Mouse (Mus musculus): Measurements from ENCODE around the gene 1110059E24Rik. TPM values are rescaled to one million over a fixed set of nuclear protein-coding genes. Genes with fewer than 3 reads are reported as not detected.
A peak's percentile ranks its signal among the peaks of the same experiment; 100 is the strongest.

Gene 1110059E24Rik
- total and polyA plus RNA-seq, 2 experiments from 2014 or later: 26.3 to 56.6 TPM

DNA sequence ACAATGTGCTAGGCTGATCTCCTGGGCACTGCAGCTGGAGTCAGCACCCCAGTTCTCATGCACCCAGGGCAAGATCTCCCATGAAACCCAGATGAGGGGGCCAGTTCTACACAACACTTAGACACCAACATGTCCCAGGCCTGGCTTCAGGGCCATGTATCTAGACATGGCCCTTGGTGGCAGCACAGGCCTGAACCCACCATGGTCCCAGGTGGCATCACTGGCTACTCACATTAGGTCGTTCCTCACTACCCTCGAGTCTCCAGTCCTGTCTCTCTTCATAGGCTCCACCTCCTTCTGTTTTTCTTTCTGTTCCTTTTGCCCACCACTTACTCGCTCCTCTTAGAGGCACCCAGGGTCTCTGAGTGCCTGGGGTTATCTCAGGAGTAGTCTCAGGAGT, 72.9 kb downstream of the 1110059E24Rik start:
- no peak overlapping the region for H3K4me2 ChIP-seq (ENCODE audit: low read depth, low read length, poor library complexity, severe bottlenecking)
- H3K36me3 ChIP-seq (ENCODE audit: insufficient read depth, low read length): no peaks in the 10 kb centered on the region
- TF ChIP-seq CTCF (IDR thresholded peaks at IDR 0.05): no peak
- H3K4me1 ChIP-seq (ENCODE audit: insufficient read depth, low read length): no peaks in the 10 kb centered on the region
- H3K27ac ChIP-seq (ENCODE audit: low read depth, low read length): no peak overlapping the region
- H3K9me3 ChIP-seq (ENCODE audit: low read length): no peaks in the 10 kb centered on the region
- H3K27me3 ChIP-seq (ENCODE audit: insufficient read depth, low read length): no peaks in the 10 kb centered on the region
- ATAC-seq (ENCODE audit: low FRiP score) (no peak), DNase-seq (ENCODE audit: low spot score) (no peak)
- 97% methylated on average over 3 of the region's 3 CpGs for WGBS
- H3K4me3 ChIP-seq (ENCODE audit: low read depth, low read length): no peak overlapping the region
- no peak overlapping the region for H3K9ac ChIP-seq (replicated peaks; ENCODE audit: low read length, poor library complexity, severe bottlenecking)

DNA sequence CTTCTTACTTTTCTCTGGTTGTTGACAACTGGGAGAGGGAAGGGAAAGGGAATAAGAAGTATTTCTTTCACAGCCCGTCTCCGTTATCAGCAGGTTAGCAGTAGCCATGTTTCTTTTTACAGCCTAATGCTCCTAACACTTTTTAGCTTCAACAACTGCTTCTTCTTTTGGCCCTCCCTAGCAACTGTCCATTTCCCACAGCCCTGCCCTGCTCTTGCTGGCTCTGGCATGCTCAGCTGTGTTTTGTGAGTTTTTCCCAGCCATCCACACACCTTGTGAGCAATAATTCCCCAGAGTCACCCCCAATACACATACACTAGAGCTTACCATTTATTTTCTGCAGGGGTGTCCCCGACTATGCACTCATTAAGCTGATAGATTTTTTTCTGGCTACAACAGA, 75.3 kb downstream of the 1110059E24Rik start:
- H3K4me2 ChIP-seq (ENCODE audit: low read depth, low read length, poor library complexity, severe bottlenecking): no peak overlapping the region
- H3K4me3 ChIP-seq (ENCODE audit: low read depth, low read length): no peak overlapping the region
- TF ChIP-seq CTCF (IDR thresholded peaks at IDR 0.05): no peak
- H3K27me3 ChIP-seq (ENCODE audit: insufficient read depth, low read length): no peaks in the 10 kb centered on the region
- H3K4me1 ChIP-seq (ENCODE audit: insufficient read depth, low read length): no peaks in the 10 kb centered on the region
- ATAC-seq (ENCODE audit: low FRiP score) (no peak), DNase-seq (ENCODE audit: low spot score) (no peak)
- no peak overlapping the region for H3K9ac ChIP-seq (replicated peaks; ENCODE audit: low read length, poor library complexity, severe bottlenecking)
- 71% methylated on average over 3 of the region's 3 CpGs for WGBS
- H3K36me3 ChIP-seq (ENCODE audit: insufficient read depth, low read length): no peaks in the 10 kb centered on the region
- no peak overlapping the region for H3K27ac ChIP-seq (ENCODE audit: low read depth, low read length)
- H3K9me3 ChIP-seq (ENCODE audit: low read length): no peaks in the 10 kb centered on the region

DNA sequence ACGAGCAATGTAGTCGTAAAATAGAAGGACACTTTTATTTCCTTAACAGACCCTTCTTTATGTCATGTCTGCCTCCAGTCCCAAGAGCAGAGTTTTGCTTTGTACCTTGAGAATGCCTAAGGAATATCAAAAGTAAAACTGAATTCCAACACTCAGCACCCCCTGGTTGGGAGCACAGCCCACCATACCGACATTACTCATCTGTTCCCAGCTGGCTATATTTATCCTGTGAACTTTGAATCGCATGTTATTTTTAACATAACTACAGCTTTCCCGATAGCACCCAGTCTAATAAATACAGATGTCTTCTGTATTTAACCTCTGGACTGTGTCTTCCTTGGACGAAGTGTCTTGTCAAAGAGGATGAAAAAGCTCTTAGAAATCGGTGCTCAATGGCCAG, 80.8 kb downstream of the 1110059E24Rik start:
- no peak overlapping the region for H3K4me2 ChIP-seq (ENCODE audit: low read depth, low read length, poor library complexity, severe bottlenecking)
- no peak overlapping the region for H3K4me3 ChIP-seq (ENCODE audit: low read depth, low read length)
- no peak overlapping the region for H3K27ac ChIP-seq (ENCODE audit: low read depth, low read length)
- no peaks in the 10 kb centered on the region for H3K36me3 ChIP-seq (ENCODE audit: insufficient read depth, low read length)
- 0 out of 2 replicates have a peak, but pooled peaks cover 3% of the 10 kb centered on the region for H3K4me1 ChIP-seq (ENCODE audit: insufficient read depth, low read length)
- no peak for TF ChIP-seq CTCF (IDR thresholded peaks at IDR 0.05)
- no peak for ATAC-seq (ENCODE audit: low FRiP score)
- no peak overlapping the region for H3K9ac ChIP-seq (replicated peaks; ENCODE audit: low read length, poor library complexity, severe bottlenecking)
- DNase-seq (ENCODE audit: low spot score): no peak
- WGBS: 81% methylated on average over 7 of the region's 7 CpGs
- no peaks in the 10 kb centered on the region for H3K9me3 ChIP-seq (ENCODE audit: low read length)
- H3K27me3 ChIP-seq (ENCODE audit: insufficient read depth, low read length): no peaks in the 10 kb centered on the region

DNA sequence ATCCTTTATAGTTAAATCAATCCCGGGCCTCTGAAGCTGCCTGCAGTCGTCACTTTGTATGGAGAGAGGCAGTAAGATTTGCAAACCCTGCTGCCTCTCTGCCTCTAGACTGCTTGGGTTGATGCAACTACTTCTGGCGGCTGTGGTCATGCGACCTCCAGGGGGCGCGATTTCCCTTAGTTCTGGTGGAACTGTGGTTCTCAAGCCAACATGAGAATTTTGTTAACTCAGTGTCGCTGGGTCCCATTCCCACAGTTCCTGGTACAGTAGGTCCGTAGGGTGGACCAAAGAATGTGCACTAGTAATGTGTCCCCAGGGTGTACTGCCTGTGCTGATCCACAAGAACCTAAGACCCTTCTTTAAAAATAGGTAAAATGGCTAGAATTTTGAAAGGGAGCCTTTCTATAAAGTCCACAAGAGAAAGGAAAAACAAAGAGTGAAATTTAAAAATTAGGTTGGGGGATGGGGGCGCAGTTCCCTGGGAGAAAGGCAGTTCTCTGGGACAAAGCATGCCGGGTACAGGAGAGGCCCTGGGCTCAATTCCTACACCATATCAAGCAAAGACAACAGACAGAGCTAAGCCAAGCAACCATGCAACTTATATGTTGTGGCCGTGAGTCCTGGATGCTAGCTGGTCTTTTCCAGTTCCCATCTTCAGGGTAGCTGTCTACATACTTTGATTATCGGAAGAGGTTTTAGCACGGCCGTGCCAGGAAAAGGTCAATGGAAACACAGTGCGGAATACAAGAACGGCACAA, 81.4 kb downstream of the 1110059E24Rik start:
- DNase-seq (ENCODE audit: low spot score) (peak; percentile 87), ATAC-seq (ENCODE audit: low FRiP score) (peak; percentile 59)
- Histone ChIP-seq H3K27me3 (ENCODE audit: insufficient read depth, low read length) (no peaks in the 10 kb centered on the region), H3K9me3 (ENCODE audit: low read length) (no peaks in the 10 kb centered on the region), H3K9ac (replicated peaks; ENCODE audit: low read length, poor library complexity, severe bottlenecking) (no peak overlapping the region), H3K36me3 (ENCODE audit: insufficient read depth, low read length) (no peaks in the 10 kb centered on the region), H3K4me1 (ENCODE audit: insufficient read depth, low read length) (0 out of 2 replicates have a peak, but pooled peaks cover 3% of the 10 kb centered on the region), H3K27ac (ENCODE audit: low read depth, low read length) (no peak overlapping the region), H3K4me2 (ENCODE audit: low read depth, low read length, poor library complexity, severe bottlenecking) (no peak overlapping the region), H3K4me3 (ENCODE audit: low read depth, low read length) (no peak overlapping the region)
- 48% methylated on average over 16 of the region's 16 CpGs for WGBS
- TF ChIP-seq CTCF (IDR thresholded peaks at IDR 0.05): peak; percentile 80

DNA sequence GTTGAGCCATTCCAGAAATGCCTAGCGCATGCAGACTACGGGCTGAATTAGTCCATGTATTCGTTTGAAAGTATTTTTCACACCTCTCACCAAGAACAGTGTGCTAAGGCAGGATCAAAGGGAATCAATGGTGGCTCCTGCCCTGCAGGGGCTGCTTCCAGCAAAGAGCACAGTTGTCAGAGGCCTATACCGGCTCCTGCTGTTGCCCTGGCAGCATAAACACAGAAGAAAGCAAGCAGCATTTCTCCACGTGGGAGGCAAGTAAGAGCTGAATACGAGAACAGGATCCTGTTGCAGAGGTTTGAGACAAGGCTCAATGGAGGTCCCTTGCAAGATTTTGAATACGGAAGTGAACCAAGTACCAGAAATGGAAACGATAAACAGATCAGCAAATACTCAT, 82.0 kb downstream of the 1110059E24Rik start:
- Histone ChIP-seq H3K9me3 (ENCODE audit: low read length) (no peaks in the 10 kb centered on the region), H3K4me3 (ENCODE audit: low read depth, low read length) (no peak overlapping the region), H3K27me3 (ENCODE audit: insufficient read depth, low read length) (no peaks in the 10 kb centered on the region), H3K9ac (replicated peaks; ENCODE audit: low read length, poor library complexity, severe bottlenecking) (no peak overlapping the region), H3K36me3 (ENCODE audit: insufficient read depth, low read length) (no peaks in the 10 kb centered on the region), H3K4me1 (ENCODE audit: insufficient read depth, low read length) (0 out of 2 replicates have a peak, but pooled peaks cover 3% of the 10 kb centered on the region), H3K4me2 (ENCODE audit: low read depth, low read length, poor library complexity, severe bottlenecking) (no peak overlapping the region), H3K27ac (ENCODE audit: low read depth, low read length) (0 out of 2 replicates have a peak overlapping the region, but pooled peaks have one; percentile 20)
- 19% methylated on average over 8 of the region's 8 CpGs for WGBS
- TF ChIP-seq CTCF (IDR thresholded peaks at IDR 0.05): no peak
- DNase-seq (ENCODE audit: low spot score) (peak; percentile 22), ATAC-seq (ENCODE audit: low FRiP score) (peak; percentile 61)

DNA sequence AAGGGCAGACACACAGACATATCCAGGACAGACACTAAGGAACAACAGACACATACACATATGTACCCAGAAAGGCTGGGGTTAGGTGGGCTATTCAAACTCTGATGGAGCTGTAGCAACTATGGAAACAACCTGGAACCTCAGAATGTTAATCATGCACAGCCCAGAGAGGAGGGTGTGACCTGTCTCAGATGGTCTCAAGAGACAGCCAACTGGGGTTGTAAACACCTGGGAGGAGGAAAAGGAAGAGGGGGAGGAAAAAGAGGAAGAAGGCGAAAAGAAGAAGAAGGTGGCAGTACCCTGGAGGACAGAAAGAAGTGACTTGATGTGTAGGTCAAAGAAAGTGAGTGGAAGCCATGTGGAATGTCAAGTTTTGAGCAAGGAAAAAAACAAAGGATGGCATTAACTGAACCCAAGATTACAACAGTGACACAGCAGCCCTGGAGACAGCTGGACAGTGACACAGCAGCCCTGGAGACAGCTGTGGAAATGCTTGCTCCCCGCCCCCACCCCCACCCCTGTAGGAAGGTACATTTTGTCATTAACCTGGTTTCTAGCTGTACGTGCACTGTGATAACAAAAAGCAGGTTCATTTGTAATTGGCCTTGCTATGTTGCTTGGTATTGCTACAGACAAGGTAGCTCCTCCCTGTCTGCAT, 84.1 kb downstream of the 1110059E24Rik start:
- H3K27ac ChIP-seq (ENCODE audit: low read depth, low read length): no peak overlapping the region
- 87% methylated on average over 3 of the region's 3 CpGs for WGBS
- H3K4me2 ChIP-seq (ENCODE audit: low read depth, low read length, poor library complexity, severe bottlenecking): no peak overlapping the region
- no peak overlapping the region for H3K4me3 ChIP-seq (ENCODE audit: low read depth, low read length)
- H3K4me1 ChIP-seq (ENCODE audit: insufficient read depth, low read length): 0 out of 2 replicates have a peak, but pooled peaks cover 3% of the 10 kb centered on the region
- DNase-seq (ENCODE audit: low spot score) (no peak), ATAC-seq (ENCODE audit: low FRiP score) (no peak)
- H3K27me3 ChIP-seq (ENCODE audit: insufficient read depth, low read length): no peaks in the 10 kb centered on the region
- H3K9me3 ChIP-seq (ENCODE audit: low read length): no peaks in the 10 kb centered on the region
- H3K36me3 ChIP-seq (ENCODE audit: insufficient read depth, low read length): no peaks in the 10 kb centered on the region
- no peak for TF ChIP-seq CTCF (IDR thresholded peaks at IDR 0.05)
- no peak overlapping the region for H3K9ac ChIP-seq (replicated peaks; ENCODE audit: low read length, poor library complexity, severe bottlenecking)
